Mouse (Mus musculus) spleen, adult 2 months (tissue): ENCODE data around the gene Cfi. TPM values are rescaled to one million over a fixed set of nuclear protein-coding genes. Genes with fewer than 3 reads are reported as not detected.

Experiments used
- DNase-seq, 2 experiments: peaks; one replicate each; pipeline versions ENCODE4 v3.0.0 to v3.0.0-alpha.2; 2012 to 2021; ENCODE audit warnings: low spot score in 2 of 2, low read depth in 1 of 2
- H3K27ac ChIP-seq: fragments of 200-500 bp; 2 replicates; pipeline ENCODE4 v1.5.1; 2012; ENCODE audit warnings: low read length, inconsistent platforms; ENCODE audit not compliant: insufficient read depth
- H3K27me3 ChIP-seq: fragments of 200-500 bp; 2 replicates; pipeline ENCODE4 v1.6.1; 2012; ENCODE audit warnings: mild to moderate bottlenecking, moderate library complexity, low read length, inconsistent platforms; ENCODE audit not compliant: control insufficient read depth, insufficient read depth
- H3K36me3 ChIP-seq: fragments of 200-500 bp; 2 replicates; pipeline ENCODE4 v1.6.1; 2012; ENCODE audit warnings: mild to moderate bottlenecking, low read length, inconsistent platforms; ENCODE audit not compliant: control insufficient read depth, insufficient read depth
- H3K4me1 ChIP-seq: fragments of 200-500 bp; 2 replicates; pipeline ENCODE4 v1.6.1; 2011; ENCODE audit warnings: inconsistent platforms; ENCODE audit not compliant: control insufficient read depth, insufficient read depth, insufficient read length
- H3K4me3 ChIP-seq: fragments of 200-500 bp; 2 replicates; pipeline ENCODE4 v1.5.1; 2011; ENCODE audit warnings: mild to moderate bottlenecking, inconsistent platforms; ENCODE audit not compliant: insufficient read depth, insufficient read length; ENCODE audit errors: extremely low read depth
- CTCF ChIP-seq: fragments of 200-500 bp; IDR thresholded peaks from 2 replicates; pipeline ENCODE4 v1.5.1; 2011; ENCODE audit warnings: mild to moderate bottlenecking, inconsistent platforms; ENCODE audit not compliant: insufficient read depth, insufficient read length, insufficient replicate concordance; ENCODE audit errors: extremely low read depth
- POLR2A ChIP-seq: fragments of 200-500 bp; IDR thresholded peaks from 2 replicates; pipeline ENCODE4 v1.6.1; 2011; ENCODE audit warnings: low read depth, low read length, inconsistent platforms
- WGBS: fragments of 180-500 bp; shearing (Covaris S2); methylation state at CpG from one replicate; pipeline ENCODE4 v1.1.7; 2018; 5-methylcytosine and 5-hydroxymethylcytosine counted together
- polyA plus RNA-seq: library from polyadenylated mRNA; depleted of rRNA; stranded (reverse); fragments of >200 nt; gene quantifications from 2 replicates; pipeline ENCODE4 v1.2.3, GENCODE M21; 2012; rRNA removed

Gene Cfi
- not detected in 2 replicates for polyA plus RNA-seq

- no peak within 1 kb of the TSS for H3K4me3 ChIP-seq
- DNase-seq, result no peak
- no peaks in the 10 kb centered on the region for H3K4me1 ChIP-seq
- H3K27ac ChIP-seq, result no peak within 1 kb of the TSS
- WGBS, result 59% methylated on average over 6 of the region's 6 CpGs
- H3K36me3 ChIP-seq, result no peaks in the 10 kb centered on the region
- TF ChIP-seq CTCF, result no peak
- TF ChIP-seq POLR2A, result no peak
- no peaks in the 10 kb centered on the region for H3K27me3 ChIP-seq
Measured at GRCm38 (mm10) chr3:129835388-129835934, at the start of gene Cfi. Gene Cfi, plus strand, starts transcription at chr3:129835884.

- TF ChIP-seq POLR2A (no peak), CTCF (no peak)
- DNase-seq, result no peak
- Histone ChIP-seq H3K27me3 (no peaks in the 10 kb centered on the region), H3K27ac (no peak overlapping the region), H3K4me1 (no peaks in the 10 kb centered on the region), H3K36me3 (no peaks in the 10 kb centered on the region), H3K4me3 (no peak overlapping the region)
- 88% methylated on average over 5 of the region's 5 CpGs for WGBS
Measured at GRCm38 (mm10) chr3:129793801-129794200, 41.9 kb upstream of the Cfi start.

- Histone ChIP-seq H3K27ac (no peak overlapping the region), H3K4me3 (no peak overlapping the region), H3K36me3 (no peaks in the 10 kb centered on the region), H3K27me3 (no peaks in the 10 kb centered on the region), H3K4me1 (no peaks in the 10 kb centered on the region)
- DNase-seq, result no peak
- TF ChIP-seq POLR2A (no peak), CTCF (no peak)
- WGBS, result 79% methylated on average over 5 of the region's 5 CpGs
Measured at GRCm38 (mm10) chr3:129797341-129797740, 38.3 kb upstream of the Cfi start.

GRCm38 (mm10) chr3:129798551-129798950 is 37.1 kb upstream of the Cfi start:
- WGBS, result 86% methylated on average over 11 of the region's 11 CpGs
- Histone ChIP-seq H3K36me3 (no peaks in the 10 kb centered on the region), H3K4me1 (no peaks in the 10 kb centered on the region), H3K27me3 (no peaks in the 10 kb centered on the region), H3K4me3 (no peak overlapping the region), H3K27ac (no peak overlapping the region)
- no peak for DNase-seq
- TF ChIP-seq CTCF (no peak), POLR2A (no peak)

- H3K36me3 ChIP-seq, result no peaks in the 10 kb centered on the region
- H3K27me3 ChIP-seq, result no peaks in the 10 kb centered on the region
- WGBS, result 89% methylated on average over 2 of the region's 2 CpGs
- no peak for TF ChIP-seq POLR2A
- no peak for TF ChIP-seq CTCF
- no peaks in the 10 kb centered on the region for H3K4me1 ChIP-seq
- H3K27ac ChIP-seq, result no peak overlapping the region
- no peak overlapping the region for H3K4me3 ChIP-seq
- no peak for DNase-seq
Measured at GRCm38 (mm10) chr3:129799011-129799410, 36.7 kb upstream of the Cfi start.

GRCm38 (mm10) chr3:129803765-129804164 is 31.9 kb upstream of the Cfi start, which contains the start of gene Lrit3:
Gene Lrit3, minus strand, starts transcription at chr3:129804030.
- no peaks in the 10 kb centered on the region for H3K27me3 ChIP-seq
- DNase-seq, result no peak
- no peak within 1 kb of the TSS for H3K27ac ChIP-seq
- no peaks in the 10 kb centered on the region for H3K36me3 ChIP-seq
- H3K4me1 ChIP-seq, result no peaks in the 10 kb centered on the region
- H3K4me3 ChIP-seq, result no peak within 1 kb of the TSS
- WGBS, result 85% methylated on average over 10 of the region's 10 CpGs
- TF ChIP-seq CTCF (no peak), POLR2A (no peak)

- WGBS, result 84% methylated on average over 9 of the region's 9 CpGs
- H3K27me3 ChIP-seq, result no peaks in the 10 kb centered on the region
- DNase-seq, result no peak
- H3K4me1 ChIP-seq, result no peaks in the 10 kb centered on the region
- peaks cover 9% of the 10 kb centered on the region for H3K36me3 ChIP-seq
- no peak overlapping the region for H3K4me3 ChIP-seq
- no peak for TF ChIP-seq POLR2A
- TF ChIP-seq CTCF, result no peak
- H3K27ac ChIP-seq, result no peak overlapping the region
Measured at GRCm38 (mm10) chr3:129820847-129821246, 14.8 kb upstream of the Cfi start.
